Mouse (Mus musculus): ENCODE results near the gene Nptxr. TPM values are rescaled to one million over a fixed set of nuclear protein-coding genes. Genes with fewer than 3 reads are reported as not detected.

Nptxr gene
- total and polyA plus RNA-seq, 2 experiments from 2014 or later = 1.00 to 13.7 TPM

GRCm38 (mm10) chr15:79800701-79801100 lies 3.9 kb downstream of the Nptxr start:
- Histone ChIP-seq H3K27me3 (ENCODE audit: control insufficient read depth, insufficient read depth, low read length) (peaks cover 44% of the 10 kb centered on the region), H3K4me1 (ENCODE audit: control insufficient read depth, insufficient read depth) (peaks cover 8% of the 10 kb centered on the region; the same call in 1 of the 2 replicates), H3K4me3 (ENCODE audit: low read depth, low read length) (no peak overlapping the region), H3K27ac (ENCODE audit: low read depth) (no peak overlapping the region), H3K4me2 (ENCODE audit: low read depth, low read length) (no peak overlapping the region), H3K9me3 (replicated peaks; ENCODE audit: control insufficient read depth, low read length) (no peaks in the 10 kb centered on the region), H3K36me3 (replicated peaks; ENCODE audit: control insufficient read depth, insufficient read depth, low read length) (no peaks in the 10 kb centered on the region), H3K9ac (replicated peaks; ENCODE audit: low read depth, low read length) (no peak overlapping the region)
- WGBS = 60% methylated on average over 11 of the region's 11 CpGs
- TF ChIP-seq EP300 (IDR thresholded peaks at IDR 0.05; ENCODE audit: low read depth) (no peak), CTCF (IDR thresholded peaks at IDR 0.05; ENCODE audit: low read depth) (no peak)
- ATAC-seq (ENCODE audit: insufficient read depth, low read depth) (no peak), DNase-seq (ENCODE audit: low spot score) (no peak)

GRCm38 (mm10) chr15:79798591-79798990 lies 6.0 kb downstream of the Nptxr start:
- Histone ChIP-seq H3K4me2 (ENCODE audit: low read depth, low read length) (no peak overlapping the region), H3K27ac (ENCODE audit: low read depth) (no peak overlapping the region), H3K9me3 (replicated peaks; ENCODE audit: control insufficient read depth, low read length) (no peaks in the 10 kb centered on the region), H3K9ac (replicated peaks; ENCODE audit: low read depth, low read length) (no peak overlapping the region), H3K36me3 (replicated peaks; ENCODE audit: control insufficient read depth, insufficient read depth, low read length) (no peaks in the 10 kb centered on the region), H3K4me3 (ENCODE audit: low read depth, low read length) (no peak overlapping the region), H3K27me3 (ENCODE audit: control insufficient read depth, insufficient read depth, low read length) (peaks cover 28% of the 10 kb centered on the region), H3K4me1 (ENCODE audit: control insufficient read depth, insufficient read depth) (peaks cover 1% of the 10 kb centered on the region; the same call in 1 of the 2 replicates)
- no peak for ATAC-seq (ENCODE audit: insufficient read depth, low read depth)
- DNase-seq (ENCODE audit: low spot score) = no peak
- no peak for TF ChIP-seq EP300 (IDR thresholded peaks at IDR 0.05; ENCODE audit: low read depth)
- no peak for TF ChIP-seq CTCF (IDR thresholded peaks at IDR 0.05; ENCODE audit: low read depth)
- WGBS = 71% methylated on average over 10 of the region's 10 CpGs

GRCm38 (mm10) chr15:79797680-79798079 lies 6.9 kb downstream of the Nptxr start:
- Histone ChIP-seq H3K4me2 (ENCODE audit: low read depth, low read length) (no peak overlapping the region), H3K27me3 (ENCODE audit: control insufficient read depth, insufficient read depth, low read length) (peaks cover 19% of the 10 kb centered on the region), H3K27ac (ENCODE audit: low read depth) (no peak overlapping the region), H3K9ac (replicated peaks; ENCODE audit: low read depth, low read length) (no peak overlapping the region), H3K36me3 (replicated peaks; ENCODE audit: control insufficient read depth, insufficient read depth, low read length) (no peaks in the 10 kb centered on the region), H3K9me3 (replicated peaks; ENCODE audit: control insufficient read depth, low read length) (no peaks in the 10 kb centered on the region), H3K4me3 (ENCODE audit: low read depth, low read length) (no peak overlapping the region), H3K4me1 (ENCODE audit: control insufficient read depth, insufficient read depth) (no peaks in the 10 kb centered on the region)
- DNase-seq (ENCODE audit: low spot score) (no peak), ATAC-seq (ENCODE audit: insufficient read depth, low read depth) (no peak)
- WGBS = 82% methylated on average over 8 of the region's 8 CpGs
- TF ChIP-seq CTCF (IDR thresholded peaks at IDR 0.05; ENCODE audit: low read depth) (no peak), EP300 (IDR thresholded peaks at IDR 0.05; ENCODE audit: low read depth) (no peak)

GRCm38 (mm10) chr15:79797096-79797495 lies 7.5 kb downstream of the Nptxr start:
- H3K9me3 ChIP-seq (replicated peaks; ENCODE audit: control insufficient read depth, low read length) = no peaks in the 10 kb centered on the region
- no peak overlapping the region for H3K27ac ChIP-seq (ENCODE audit: low read depth)
- H3K9ac ChIP-seq (replicated peaks; ENCODE audit: low read depth, low read length) = no peak overlapping the region
- TF ChIP-seq CTCF (IDR thresholded peaks at IDR 0.05; ENCODE audit: low read depth) (no peak), EP300 (IDR thresholded peaks at IDR 0.05; ENCODE audit: low read depth) (no peak)
- H3K4me3 ChIP-seq (ENCODE audit: low read depth, low read length) = no peak overlapping the region
- H3K4me1 ChIP-seq (ENCODE audit: control insufficient read depth, insufficient read depth) = no peaks in the 10 kb centered on the region
- WGBS = 76% methylated on average over 7 of the region's 7 CpGs
- no peaks in the 10 kb centered on the region for H3K36me3 ChIP-seq (replicated peaks; ENCODE audit: control insufficient read depth, insufficient read depth, low read length)
- DNase-seq (ENCODE audit: low spot score) (no peak), ATAC-seq (ENCODE audit: insufficient read depth, low read depth) (no peak)
- H3K4me2 ChIP-seq (ENCODE audit: low read depth, low read length) = no peak overlapping the region
- peaks cover 13% of the 10 kb centered on the region for H3K27me3 ChIP-seq (ENCODE audit: control insufficient read depth, insufficient read depth, low read length)

- H3K27ac ChIP-seq (ENCODE audit: low read depth) = no peak overlapping the region
- 70% methylated on average over 12 of the region's 12 CpGs for WGBS
- H3K9me3 ChIP-seq (replicated peaks; ENCODE audit: control insufficient read depth, low read length) = no peaks in the 10 kb centered on the region
- ATAC-seq (ENCODE audit: insufficient read depth, low read depth) = no peak
- no peak overlapping the region for H3K4me2 ChIP-seq (ENCODE audit: low read depth, low read length)
- no peaks in the 10 kb centered on the region for H3K4me1 ChIP-seq (ENCODE audit: control insufficient read depth, insufficient read depth)
- no peak overlapping the region for H3K4me3 ChIP-seq (ENCODE audit: low read depth, low read length)
- H3K9ac ChIP-seq (replicated peaks; ENCODE audit: low read depth, low read length) = no peak overlapping the region
- TF ChIP-seq CTCF (IDR thresholded peaks at IDR 0.05; ENCODE audit: low read depth) (no peak), EP300 (IDR thresholded peaks at IDR 0.05; ENCODE audit: low read depth) (no peak)
- peaks cover 11% of the 10 kb centered on the region for H3K27me3 ChIP-seq (ENCODE audit: control insufficient read depth, insufficient read depth, low read length)
- no peaks in the 10 kb centered on the region for H3K36me3 ChIP-seq (replicated peaks; ENCODE audit: control insufficient read depth, insufficient read depth, low read length)
- DNase-seq (ENCODE audit: low spot score) = no peak
These were observed 8.3 kb downstream of the Nptxr start for GRCm38 (mm10) chr15:79796256-79796655.

- no peaks in the 10 kb centered on the region for H3K36me3 ChIP-seq (replicated peaks; ENCODE audit: control insufficient read depth, insufficient read depth, low read length)
- no peaks in the 10 kb centered on the region for H3K4me1 ChIP-seq (ENCODE audit: control insufficient read depth, insufficient read depth)
- no peak overlapping the region for H3K4me2 ChIP-seq (ENCODE audit: low read depth, low read length)
- no peak for TF ChIP-seq EP300 (IDR thresholded peaks at IDR 0.05; ENCODE audit: low read depth)
- no peak for TF ChIP-seq CTCF (IDR thresholded peaks at IDR 0.05; ENCODE audit: low read depth)
- H3K27me3 ChIP-seq (ENCODE audit: control insufficient read depth, insufficient read depth, low read length) = peaks cover 7% of the 10 kb centered on the region
- H3K9ac ChIP-seq (replicated peaks; ENCODE audit: low read depth, low read length) = no peak overlapping the region
- H3K9me3 ChIP-seq (replicated peaks; ENCODE audit: control insufficient read depth, low read length) = no peaks in the 10 kb centered on the region
- 15% methylated on average over 20 of the region's 20 CpGs for WGBS
- H3K4me3 ChIP-seq (ENCODE audit: low read depth, low read length) = no peak overlapping the region
- no peak for ATAC-seq (ENCODE audit: insufficient read depth, low read depth)
- no peak overlapping the region for H3K27ac ChIP-seq (ENCODE audit: low read depth)
- DNase-seq (ENCODE audit: low spot score) = no peak
These were observed 10.4 kb downstream of the Nptxr start for GRCm38 (mm10) chr15:79794173-79794572.
